Mouse (Mus musculus) right cerebral cortex, adult 18-20 months (tissue): ENCODE measurements around the gene Kcnq1.
A peak's percentile ranks its signal among the peaks of the same experiment; 100 is the strongest.

ENCODE experiments used
- DNase-seq: peaks from one replicate; pipeline ENCODE4 v3.0.0; 2022; ENCODE audit warnings: mixed read lengths

Gene Kcnq1

GRCm38 (mm10) chr7:143139932-143140331 is 33.8 kb downstream of the Kcnq1 start:
- no peak for DNase-seq

- no peak for DNase-seq
Measured at GRCm38 (mm10) chr7:143142680-143143079, 36.5 kb downstream of the Kcnq1 start.

- DNase-seq, result no peak
Measured at GRCm38 (mm10) chr7:143147015-143147414, 40.9 kb downstream of the Kcnq1 start.

- DNase-seq, result peak; percentile 21
Measured at GRCm38 (mm10) chr7:143151171-143151570, 45.0 kb downstream of the Kcnq1 start.

- no peak for DNase-seq
Measured at GRCm38 (mm10) chr7:143152350-143152749, 46.2 kb downstream of the Kcnq1 start.

GRCm38 (mm10) chr7:143153915-143154373 is 47.8 kb downstream of the Kcnq1 start:
- peak; percentile 75 for DNase-seq

- DNase-seq, result no peak
Measured at GRCm38 (mm10) chr7:143154458-143154871, 48.3 kb downstream of the Kcnq1 start.

GRCm38 (mm10) chr7:143155257-143155656 is 49.1 kb downstream of the Kcnq1 start:
- DNase-seq, result no peak

GRCm38 (mm10) chr7:143158690-143159425 is 52.7 kb downstream of the Kcnq1 start:
- DNase-seq, result no peak

GRCm38 (mm10) chr7:143159446-143159845 is 53.3 kb downstream of the Kcnq1 start:
- DNase-seq, result no peak

- no peak for DNase-seq
Measured at GRCm38 (mm10) chr7:143160057-143160456, 53.9 kb downstream of the Kcnq1 start.

GRCm38 (mm10) chr7:143162051-143162450 is 55.9 kb downstream of the Kcnq1 start:
- DNase-seq, result no peak

GRCm38 (mm10) chr7:143164074-143164473 is 57.9 kb downstream of the Kcnq1 start:
- DNase-seq, result no peak

- no peak for DNase-seq
Measured at GRCm38 (mm10) chr7:143165687-143166265, 59.6 kb downstream of the Kcnq1 start.

GRCm38 (mm10) chr7:143167275-143167674 is 61.1 kb downstream of the Kcnq1 start:
- DNase-seq, result no peak

- DNase-seq, result no peak
Measured at GRCm38 (mm10) chr7:143169371-143169770, 63.2 kb downstream of the Kcnq1 start.

GRCm38 (mm10) chr7:143172914-143173547 is 66.9 kb downstream of the Kcnq1 start:
- DNase-seq, result no peak

- DNase-seq, result peak; percentile 37
Measured at GRCm38 (mm10) chr7:143174633-143175032, 68.5 kb downstream of the Kcnq1 start.

- no peak for DNase-seq
Measured at GRCm38 (mm10) chr7:143178831-143179230, 72.7 kb downstream of the Kcnq1 start.

GRCm38 (mm10) chr7:143180761-143181160 is 74.6 kb downstream of the Kcnq1 start:
- DNase-seq, result no peak

GRCm38 (mm10) chr7:143181311-143181710 is 75.1 kb downstream of the Kcnq1 start:
- DNase-seq, result no peak

- no peak for DNase-seq
Measured at GRCm38 (mm10) chr7:143185506-143185905, 79.3 kb downstream of the Kcnq1 start.

GRCm38 (mm10) chr7:143186378-143186777 is 80.2 kb downstream of the Kcnq1 start:
- DNase-seq, result no peak

- no peak for DNase-seq
Measured at GRCm38 (mm10) chr7:143187181-143187580, 81.0 kb downstream of the Kcnq1 start.
